Mouse (Mus musculus): ENCODE results near the gene Arhgap27. TPM values are rescaled to one million over a fixed set of nuclear protein-coding genes. Genes with fewer than 3 reads are reported as not detected.
"Not testable (repeated sequence)": the region's sequence is repeated elsewhere in the genome, so short reads cannot be mapped to it uniquely, and the experiment has no call there.

Gene Arhgap27
- polyA plus RNA-seq (2016; fragmentation: Nextera tagmentation; extraction: Ambion mirVana), result 4.8 and 7.1 TPM in 2 replicates

- peaks cover 42% of the 10 kb centered on the region for H3K4me1 ChIP-seq (replicated peaks)
- peak within 1 kb of the TSS; percentile 87 for H3K4me2 ChIP-seq
- H3K27ac ChIP-seq, result peak within 1 kb of the TSS; percentile 59; the same call in 1 of the 2 replicates
- peaks cover 28% of the 10 kb centered on the region for H3K36me3 ChIP-seq
- H3K9me3 ChIP-seq, result no peaks in the 10 kb centered on the region; the same call in 1 of the 2 replicates
- peak within 1 kb of the TSS; percentile 51 for H3K9ac ChIP-seq (replicated peaks)
- 2% methylated on average over 35 of the region's 35 CpGs for WGBS
- H3K27me3 ChIP-seq, result peaks cover 78% of the 10 kb centered on the region
- peak within 1 kb of the TSS; percentile 54 for H3K4me3 ChIP-seq (replicated peaks)
- ATAC-seq (ENCODE audit: insufficient number of reproducible peaks, insufficient read depth, low FRiP score, low TSS enrichment, low read depth), result no peak
Measured at GRCm38 (mm10) chr11:103363214-103364148, at the start of gene Arhgap27. Gene Arhgap27, minus strand, starts transcription at chr11:103363692.

GRCm38 (mm10) chr11:103412950-103413423 is 49.5 kb upstream of the Arhgap27 start:
- Histone ChIP-seq H3K27ac (no peak overlapping the region), H3K4me2 (peak overlapping the region; percentile 86), H3K9ac (replicated peaks) (peak overlapping the region; percentile 40; the same call in 1 of the 2 replicates), H3K4me1 (replicated peaks) (peaks cover 15% of the 10 kb centered on the region), H3K27me3 (peaks cover 4% of the 10 kb centered on the region; the same call in 1 of the 2 replicates), H3K4me3 (replicated peaks) (peak overlapping the region; percentile 75), H3K36me3 (no peaks in the 10 kb centered on the region), H3K9me3 (no peaks in the 10 kb centered on the region)
- peak; percentile 50 for ATAC-seq (ENCODE audit: insufficient number of reproducible peaks, insufficient read depth, low FRiP score, low TSS enrichment, low read depth)
- WGBS, result 2% methylated on average over 14 of the region's 14 CpGs

- peak within 1 kb of the TSS; percentile 86 for H3K4me2 ChIP-seq
- H3K9ac ChIP-seq (replicated peaks), result peak within 1 kb of the TSS; percentile 70
- peak; percentile 96 for ATAC-seq (ENCODE audit: insufficient number of reproducible peaks, insufficient read depth, low FRiP score, low TSS enrichment, low read depth)
- peak within 1 kb of the TSS; percentile 75 for H3K4me3 ChIP-seq (replicated peaks)
- peaks cover 4% of the 10 kb centered on the region; the same call in 1 of the 2 replicates for H3K27me3 ChIP-seq
- WGBS, result under 1% methylated on average over 67 of the region's 67 CpGs
- no peaks in the 10 kb centered on the region for H3K36me3 ChIP-seq
- H3K4me1 ChIP-seq (replicated peaks), result peaks cover 15% of the 10 kb centered on the region
- no peak within 1 kb of the TSS for H3K27ac ChIP-seq
- no peaks in the 10 kb centered on the region for H3K9me3 ChIP-seq
Measured at GRCm38 (mm10) chr11:103411981-103412949, 48.8 kb upstream of the Arhgap27 start, which contains the start of gene Plekhm1. Gene Plekhm1, minus strand, starts transcription at chr11:103412687.

- WGBS, result 59% methylated on average over 1 of the region's 1 CpGs
- Histone ChIP-seq H3K9me3 (no peaks in the 10 kb centered on the region), H3K4me2 (peak overlapping the region; percentile 86), H3K27ac (no peak overlapping the region), H3K36me3 (peaks cover 4% of the 10 kb centered on the region; the same call in 1 of the 2 replicates), H3K9ac (replicated peaks) (no peak overlapping the region), H3K4me3 (replicated peaks) (peak overlapping the region; percentile 75; the same call in 1 of the 2 replicates), H3K27me3 (peaks cover 4% of the 10 kb centered on the region; the same call in 1 of the 2 replicates), H3K4me1 (replicated peaks) (peaks cover 15% of the 10 kb centered on the region)
- ATAC-seq (ENCODE audit: insufficient number of reproducible peaks, insufficient read depth, low FRiP score, low TSS enrichment, low read depth), result no peak
Measured at GRCm38 (mm10) chr11:103411301-103411700, 47.8 kb upstream of the Arhgap27 start.

GRCm38 (mm10) chr11:103408880-103409279 is 45.4 kb upstream of the Arhgap27 start:
- Histone ChIP-seq H3K4me1 (replicated peaks) (peaks cover 15% of the 10 kb centered on the region), H3K4me2 (no peak overlapping the region), H3K27ac (no peak overlapping the region), H3K36me3 (peaks cover 18% of the 10 kb centered on the region; the same call in 1 of the 2 replicates), H3K9me3 (no peaks in the 10 kb centered on the region), H3K4me3 (replicated peaks) (no peak overlapping the region), H3K9ac (replicated peaks) (no peak overlapping the region), H3K27me3 (no peaks in the 10 kb centered on the region)
- ATAC-seq (ENCODE audit: insufficient number of reproducible peaks, insufficient read depth, low FRiP score, low TSS enrichment, low read depth), result no peak
- 89% methylated on average over 13 of the region's 13 CpGs for WGBS

- WGBS, result 72% methylated on average over 5 of the region's 5 CpGs
- not testable (repeated sequence) for ATAC-seq (ENCODE audit: insufficient number of reproducible peaks, insufficient read depth, low FRiP score, low TSS enrichment, low read depth); H3K27me3 ChIP-seq
Measured at GRCm38 (mm10) chr11:103407136-103407535, 43.6 kb upstream of the Arhgap27 start.

GRCm38 (mm10) chr11:103406551-103406950 is 43.1 kb upstream of the Arhgap27 start:
- H3K9ac ChIP-seq (replicated peaks), result no peak overlapping the region
- H3K9me3 ChIP-seq, result no peaks in the 10 kb centered on the region
- no peak for ATAC-seq (ENCODE audit: insufficient number of reproducible peaks, insufficient read depth, low FRiP score, low TSS enrichment, low read depth)
- H3K4me1 ChIP-seq (replicated peaks), result peaks cover 5% of the 10 kb centered on the region
- no peak overlapping the region for H3K4me2 ChIP-seq
- WGBS, result 80% methylated on average over 7 of the region's 7 CpGs
- H3K4me3 ChIP-seq (replicated peaks), result no peak overlapping the region
- H3K36me3 ChIP-seq, result peaks cover 33% of the 10 kb centered on the region; the same call in 1 of the 2 replicates
- H3K27ac ChIP-seq, result no peak overlapping the region
- H3K27me3 ChIP-seq, result no peaks in the 10 kb centered on the region

More at GRCm38 (mm10) chr11:103407136-103407535, 43.6 kb upstream of the Arhgap27 start:
- H3K4me1 ChIP-seq (replicated peaks), result peaks cover 10% of the 10 kb centered on the region
- H3K27ac ChIP-seq; H3K4me2 ChIP-seq; H3K9ac ChIP-seq (replicated peaks); H3K4me3 ChIP-seq (replicated peaks); H3K9me3 ChIP-seq: not testable (repeated sequence)
- H3K36me3 ChIP-seq, result peaks cover 32% of the 10 kb centered on the region; the same call in 1 of the 2 replicates

GRCm38 (mm10) chr11:103405814-103406213 is 42.3 kb upstream of the Arhgap27 start:
- no peak for ATAC-seq (ENCODE audit: insufficient number of reproducible peaks, insufficient read depth, low FRiP score, low TSS enrichment, low read depth)

GRCm38 (mm10) chr11:103404618-103405017 is 41.1 kb upstream of the Arhgap27 start:
- Histone ChIP-seq H3K4me1 (replicated peaks) (no peaks in the 10 kb centered on the region), H3K4me2 (no peak overlapping the region), H3K27ac (no peak overlapping the region), H3K9me3 (no peaks in the 10 kb centered on the region), H3K36me3 (peaks cover 38% of the 10 kb centered on the region; the same call in 1 of the 2 replicates), H3K27me3 (no peaks in the 10 kb centered on the region), H3K9ac (replicated peaks) (no peak overlapping the region), H3K4me3 (replicated peaks) (no peak overlapping the region)
- ATAC-seq (ENCODE audit: insufficient number of reproducible peaks, insufficient read depth, low FRiP score, low TSS enrichment, low read depth), result no peak

More at GRCm38 (mm10) chr11:103405814-103406213, 42.3 kb upstream of the Arhgap27 start:
- peaks cover 38% of the 10 kb centered on the region; the same call in 1 of the 2 replicates for H3K36me3 ChIP-seq
- no peak overlapping the region for H3K9ac ChIP-seq (replicated peaks)
- no peak overlapping the region for H3K4me2 ChIP-seq
- no peaks in the 10 kb centered on the region for H3K4me1 ChIP-seq (replicated peaks)
- no peak overlapping the region for H3K27ac ChIP-seq
- WGBS, result 85% methylated on average over 1 of the region's 1 CpGs
- H3K9me3 ChIP-seq, result no peaks in the 10 kb centered on the region
- no peaks in the 10 kb centered on the region for H3K27me3 ChIP-seq
- no peak overlapping the region for H3K4me3 ChIP-seq (replicated peaks)

- 63% methylated on average over 4 of the region's 4 CpGs for WGBS
- H3K9ac ChIP-seq (replicated peaks), result no peak overlapping the region
- peaks cover 38% of the 10 kb centered on the region; the same call in 1 of the 2 replicates for H3K36me3 ChIP-seq
- H3K4me2 ChIP-seq, result no peak overlapping the region
- no peaks in the 10 kb centered on the region for H3K9me3 ChIP-seq
- no peak overlapping the region for H3K4me3 ChIP-seq (replicated peaks)
- no peaks in the 10 kb centered on the region for H3K4me1 ChIP-seq (replicated peaks)
- H3K27me3 ChIP-seq, result no peaks in the 10 kb centered on the region
- no peak for ATAC-seq (ENCODE audit: insufficient number of reproducible peaks, insufficient read depth, low FRiP score, low TSS enrichment, low read depth)
- H3K27ac ChIP-seq, result no peak overlapping the region
Measured at GRCm38 (mm10) chr11:103403776-103404175, 40.3 kb upstream of the Arhgap27 start.

All from limb, embryonic 12.5 days (tissue).